Mouse (Mus musculus) liver, adult 2 months (tissue): ENCODE results near the gene Zfp423. TPM values are rescaled to one million over a fixed set of nuclear protein-coding genes. Genes with fewer than 3 reads are reported as not detected.

Experiments
- DNase-seq: peaks from one replicate; pipeline ENCODE4 v3.0.0-alpha.2; 2011; ENCODE audit warnings: low read depth, low spot score; ENCODE audit errors: extremely low read depth
- H3K27ac ChIP-seq: fragments of 200-500 bp; replicated peaks from 2 replicates; pipeline ENCODE4 v1.5.1; 2012; ENCODE audit warnings: low read depth, mild to moderate bottlenecking, control low read depth, inconsistent platforms, low read length; ENCODE audit not compliant: insufficient read depth
- H3K27me3 ChIP-seq: fragments of 200-500 bp; 2 replicates; pipeline ENCODE4 v1.6.1; 2012; ENCODE audit warnings: mild to moderate bottlenecking, moderate library complexity, low read length, inconsistent platforms; ENCODE audit not compliant: control insufficient read depth, insufficient read depth
- H3K36me3 ChIP-seq: fragments of 200-500 bp; 2 replicates; pipeline ENCODE4 v1.6.1; 2012; ENCODE audit warnings: low read length, inconsistent platforms; ENCODE audit not compliant: control insufficient read depth, insufficient read depth
- H3K4me1 ChIP-seq: fragments of 200-500 bp; 2 replicates; pipeline ENCODE4 v1.6.1; 2011; ENCODE audit warnings: low read length; ENCODE audit not compliant: control insufficient read depth, insufficient read depth
- H3K4me3 ChIP-seq: fragments of 200-500 bp; 2 replicates; pipeline ENCODE4 v1.5.1; 2011; ENCODE audit warnings: low read depth, mild to moderate bottlenecking, control low read depth, low read length, moderate library complexity; ENCODE audit not compliant: insufficient read depth
- H3K79me2 ChIP-seq: fragments of 200-500 bp; 2 replicates; pipeline ENCODE4 v1.6.1; 2012; ENCODE audit warnings: inconsistent platforms, mild to moderate bottlenecking, low read length, moderate library complexity; ENCODE audit not compliant: control insufficient read depth, insufficient read depth
- H3K9ac ChIP-seq: fragments of 200-500 bp; 2 replicates; pipeline ENCODE4 v1.6.1; 2012; ENCODE audit warnings: low read depth, mild to moderate bottlenecking, control low read depth, inconsistent platforms, low read length
- CTCF ChIP-seq: fragments of 200-500 bp; IDR thresholded peaks from 2 replicates; pipeline ENCODE4 v1.5.1; 2011; ENCODE audit warnings: low read depth, low read length, control low read depth
- POLR2A ChIP-seq: fragments of 200-500 bp; IDR thresholded peaks from 2 replicates; pipeline ENCODE4 v1.6.1; 2011; ENCODE audit warnings: low read length, control low read depth; ENCODE audit not compliant: insufficient read depth; ENCODE audit errors: extremely low read depth
- WGBS: fragments of 180-500 bp; shearing (Covaris S2); methylation state at CpG from one replicate; pipeline ENCODE4 v1.1.7; 2018; 5-methylcytosine and 5-hydroxymethylcytosine counted together
- polyA plus RNA-seq: library from polyadenylated mRNA; depleted of rRNA; stranded (reverse); fragments of >200 nt; gene quantifications from 2 replicates; pipeline ENCODE4 v1.2.3, GENCODE M21; 2012
- total RNA-seq: library from RNA; depleted of rRNA; stranded (reverse); fragments of >200 nt; gene quantifications from 2 replicates; pipeline ENCODE4 v1.2.3, GENCODE M21; 2014

Gene Zfp423
- total and polyA plus RNA-seq, 2 experiments, result 0.18 to 0.31 TPM

DNA sequence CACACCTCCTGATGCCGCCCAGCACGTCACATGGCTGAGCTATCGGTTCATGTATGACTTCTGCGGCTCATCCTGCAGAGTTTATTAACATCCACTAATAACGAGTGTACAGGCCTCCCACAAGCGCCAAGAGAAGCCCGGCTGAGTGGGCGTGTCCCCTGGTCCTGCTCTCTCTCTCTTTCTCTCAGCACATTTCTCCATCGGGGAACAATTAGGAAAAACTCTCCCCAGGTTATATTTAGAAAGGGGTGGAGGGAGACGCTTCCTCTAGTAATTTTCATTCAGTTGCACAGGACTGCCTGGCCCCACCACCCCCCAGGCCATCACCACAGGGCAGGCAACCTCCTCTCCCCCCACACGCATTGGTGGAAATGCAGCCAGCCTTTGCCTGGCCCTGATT, 137.2 kb downstream of the Zfp423 start:
- no peaks in the 10 kb centered on the region for H3K27me3 ChIP-seq
- WGBS, result 85% methylated on average over 11 of the region's 11 CpGs
- DNase-seq, result no peak
- H3K27ac ChIP-seq, result no peak overlapping the region
- no peaks in the 10 kb centered on the region for H3K79me2 ChIP-seq
- no peaks in the 10 kb centered on the region for H3K36me3 ChIP-seq
- TF ChIP-seq POLR2A, result no peak
- H3K4me1 ChIP-seq, result no peaks in the 10 kb centered on the region
- no peak overlapping the region for H3K4me3 ChIP-seq
- no peak overlapping the region for H3K9ac ChIP-seq

DNA sequence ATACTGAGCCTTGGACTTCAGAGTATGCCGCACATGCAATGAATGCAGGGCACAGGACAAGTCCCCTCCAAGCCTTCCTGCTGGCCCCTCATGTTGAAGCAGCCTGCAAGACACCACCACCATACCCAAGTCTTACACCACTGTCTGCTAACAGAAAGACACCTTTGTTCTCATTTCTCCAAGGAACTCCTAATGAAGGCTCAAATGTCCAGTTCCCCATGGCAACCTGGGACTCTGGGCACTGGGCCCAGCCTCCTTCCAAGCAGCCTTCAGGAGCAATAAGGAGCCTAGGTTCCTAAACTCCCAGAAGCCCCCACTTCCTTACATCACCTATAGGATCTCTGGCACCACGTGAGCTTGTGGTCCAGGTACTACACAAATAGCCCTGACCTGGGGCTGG, 137.7 kb downstream of the Zfp423 start:
- no peak overlapping the region for H3K9ac ChIP-seq
- H3K27ac ChIP-seq, result no peak overlapping the region
- TF ChIP-seq CTCF, result no peak
- no peak for TF ChIP-seq POLR2A
- H3K4me1 ChIP-seq, result no peaks in the 10 kb centered on the region
- no peaks in the 10 kb centered on the region for H3K79me2 ChIP-seq
- DNase-seq, result no peak
- H3K27me3 ChIP-seq, result no peaks in the 10 kb centered on the region
- WGBS, result 97% methylated on average over 2 of the region's 2 CpGs
- H3K36me3 ChIP-seq, result no peaks in the 10 kb centered on the region
- H3K4me3 ChIP-seq, result no peak overlapping the region

DNA sequence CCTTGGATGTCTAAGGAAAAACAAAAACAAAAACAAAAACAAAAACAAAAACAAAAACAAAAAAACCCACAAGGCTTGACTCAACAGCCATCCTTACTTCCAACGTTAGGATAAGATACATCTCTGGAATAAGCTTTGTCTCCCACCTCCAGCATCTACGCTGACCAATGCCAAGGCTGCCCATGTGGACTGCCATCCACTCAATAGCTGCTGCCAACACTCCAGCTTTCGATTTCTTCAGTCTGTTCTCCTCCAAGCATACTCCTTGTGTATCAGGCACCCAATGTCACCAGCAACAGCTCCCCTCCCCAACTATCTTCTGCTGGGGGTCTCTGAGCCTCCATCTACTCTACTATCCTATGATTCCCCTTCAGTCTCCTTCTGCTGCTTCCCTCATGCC, 140.1 kb downstream of the Zfp423 start:
- H3K79me2 ChIP-seq, result no peaks in the 10 kb centered on the region
- no peak overlapping the region for H3K9ac ChIP-seq
- TF ChIP-seq POLR2A (no peak), CTCF (no peak)
- WGBS, result 90% methylated on average over 3 of the region's 3 CpGs
- H3K4me3 ChIP-seq, result no peak overlapping the region
- DNase-seq, result no peak
- no peaks in the 10 kb centered on the region for H3K27me3 ChIP-seq
- no peaks in the 10 kb centered on the region for H3K4me1 ChIP-seq
- no peaks in the 10 kb centered on the region for H3K36me3 ChIP-seq
- no peak overlapping the region for H3K27ac ChIP-seq

DNA sequence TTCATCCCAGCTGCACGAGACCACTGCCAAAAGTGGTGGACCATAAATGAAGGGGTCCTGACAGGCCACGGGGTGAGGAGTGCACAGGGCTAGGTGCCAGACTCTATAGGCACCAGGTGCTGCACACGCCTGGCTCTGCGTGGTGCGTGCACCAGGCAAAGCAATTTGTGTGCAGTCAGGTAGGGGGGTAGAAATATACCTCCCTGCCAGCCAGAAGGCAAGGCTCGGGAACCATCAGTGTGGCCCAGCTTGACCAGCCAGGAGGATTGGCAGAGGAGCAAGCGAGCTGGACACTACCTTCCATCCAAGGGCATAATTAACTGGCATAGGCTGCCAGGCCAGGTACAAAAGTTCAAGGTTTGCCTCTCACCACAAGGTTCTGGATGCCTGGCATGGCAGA, 140.9 kb downstream of the Zfp423 start:
- H3K36me3 ChIP-seq, result no peaks in the 10 kb centered on the region
- peak; percentile 50 for DNase-seq
- no peak overlapping the region for H3K27ac ChIP-seq
- no peak overlapping the region for H3K4me3 ChIP-seq
- 92% methylated on average over 7 of the region's 7 CpGs for WGBS
- H3K4me1 ChIP-seq, result no peaks in the 10 kb centered on the region
- TF ChIP-seq CTCF, result no peak
- TF ChIP-seq POLR2A, result no peak
- H3K79me2 ChIP-seq, result no peaks in the 10 kb centered on the region
- no peak overlapping the region for H3K9ac ChIP-seq
- H3K27me3 ChIP-seq, result no peaks in the 10 kb centered on the region

DNA sequence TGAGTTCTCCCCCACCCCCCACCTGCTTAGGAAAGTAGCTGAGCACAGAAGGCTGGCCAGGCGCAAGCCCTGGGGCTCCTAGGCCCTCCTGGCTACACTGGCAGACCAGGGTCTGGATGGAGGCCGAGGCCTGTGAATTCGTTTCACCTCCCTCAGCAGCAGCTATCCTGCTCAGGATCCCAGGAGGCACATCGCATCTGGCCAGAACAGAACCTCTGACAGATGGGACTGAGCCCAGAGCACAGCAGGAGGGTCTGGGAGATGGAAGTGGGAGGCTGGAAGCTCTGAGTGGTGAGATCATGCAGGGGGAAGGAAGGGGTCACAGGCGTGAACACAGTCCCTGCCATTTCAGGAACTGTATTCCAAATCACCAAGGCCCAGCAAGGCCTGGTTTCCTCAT, 143.3 kb downstream of the Zfp423 start:
- H3K4me1 ChIP-seq, result no peaks in the 10 kb centered on the region
- no peaks in the 10 kb centered on the region for H3K79me2 ChIP-seq
- 87% methylated on average over 5 of the region's 5 CpGs for WGBS
- H3K9ac ChIP-seq, result no peak overlapping the region
- H3K36me3 ChIP-seq, result no peaks in the 10 kb centered on the region
- no peak for DNase-seq
- no peak overlapping the region for H3K27ac ChIP-seq
- H3K4me3 ChIP-seq, result no peak overlapping the region
- no peaks in the 10 kb centered on the region for H3K27me3 ChIP-seq
- TF ChIP-seq CTCF (no peak), POLR2A (no peak)

DNA sequence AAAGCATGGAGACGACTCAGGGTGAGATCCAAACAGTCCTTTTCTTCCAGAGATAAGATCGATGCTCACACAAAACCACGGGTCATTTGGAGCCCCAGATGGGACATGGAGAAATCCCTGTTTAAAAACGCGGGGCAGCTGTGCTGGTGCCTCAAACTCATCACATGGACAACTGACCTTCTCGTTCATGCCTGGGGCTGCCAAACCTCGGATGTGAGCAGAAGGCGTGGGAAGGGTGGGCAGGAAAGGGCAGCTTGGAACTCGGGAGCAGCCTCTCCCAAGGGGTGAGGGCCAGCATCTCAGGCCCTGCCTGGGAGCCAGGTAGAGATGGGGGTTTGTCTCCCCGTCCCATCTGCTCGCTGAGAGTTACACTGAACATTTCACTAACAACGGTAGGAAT, 146.7 kb downstream of the Zfp423 start:
- Histone ChIP-seq H3K9ac (no peak overlapping the region), H3K27ac (no peak overlapping the region), H3K27me3 (no peaks in the 10 kb centered on the region), H3K79me2 (no peaks in the 10 kb centered on the region), H3K36me3 (no peaks in the 10 kb centered on the region), H3K4me1 (no peaks in the 10 kb centered on the region), H3K4me3 (no peak overlapping the region)
- no peak for DNase-seq
- 73% methylated on average over 12 of the region's 12 CpGs for WGBS
- TF ChIP-seq CTCF (no peak), POLR2A (no peak)
